In genomic region chr4:149854770-149855169, GRCm38 (mm10) we compare ENCODE assay signal across 7 mouse cellular contexts.
DNase-seq lines count a peak whose midpoint lies in the region; ATAC-seq lines count a peak whose summit lies in the region.

No protein-coding gene starts in this region.

- 0 out of 2 replicates have a peak overlapping the region, but pooled peaks have one; percentile 19 for H3K9ac ChIP-seq in lung, embryonic 16.5 days (ENCODE audit: low read length)
- H3K9ac ChIP-seq in forebrain, embryonic 14.5 days (ENCODE audit: low read length): peak overlapping the region; percentile 6
- H3K9ac ChIP-seq in limb, embryonic 13.5 days: no peak overlapping the region; the same call in 1 of the 2 replicates

- no peak overlapping the region for H3K27ac ChIP-seq in lung, embryonic 16.5 days (ENCODE audit: low read length)
- H3K27ac ChIP-seq in forebrain, embryonic 14.5 days (ENCODE audit: low read depth, low read length): no peak overlapping the region
- peak overlapping the region; percentile 44; the same call in 1 of the 2 replicates for H3K27ac ChIP-seq in limb, embryonic 13.5 days

- no peaks in the 10 kb centered on the region for H3K36me3 ChIP-seq in lung, embryonic 16.5 days (ENCODE audit: control insufficient read depth, insufficient read depth, low read length)
- no peaks in the 10 kb centered on the region for H3K36me3 ChIP-seq in forebrain, embryonic 14.5 days (ENCODE audit: control insufficient read depth, insufficient read depth, low read length)
- H3K36me3 ChIP-seq in limb, embryonic 13.5 days: no peaks in the 10 kb centered on the region
- H3K36me3 ChIP-seq in splenic B cell, adult 2 months (ENCODE audit: control insufficient read depth, insufficient read depth, low read length, poor library complexity, severe bottlenecking): no peaks in the 10 kb centered on the region

- ATAC-seq in lung, embryonic 16.5 days (ENCODE audit: low read depth): no peak
- peak; percentile 42; the same call in 1 of the 2 replicates for ATAC-seq in forebrain, embryonic 14.5 days
- ATAC-seq in limb, embryonic 13.5 days (ENCODE audit: low FRiP score, low read depth): no peak

- peaks cover 7% of the 10 kb centered on the region; the same call in 1 of the 2 replicates for H3K4me1 ChIP-seq in lung, embryonic 16.5 days (replicated peaks; ENCODE audit: control insufficient read depth, insufficient read depth, low read length)
- H3K4me1 ChIP-seq in forebrain, embryonic 14.5 days (ENCODE audit: control insufficient read depth, insufficient read depth, low read length): peaks cover 4% of the 10 kb centered on the region
- peaks cover 46% of the 10 kb centered on the region for H3K4me1 ChIP-seq in limb, embryonic 13.5 days

- H3K4me3 ChIP-seq in lung, embryonic 16.5 days (ENCODE audit: low read length): peak overlapping the region; percentile 27
- H3K4me3 ChIP-seq in forebrain, embryonic 14.5 days (ENCODE audit: low read depth, low read length): peak overlapping the region; percentile 25
- H3K4me3 ChIP-seq in limb, embryonic 13.5 days: peak overlapping the region; percentile 22

- no peaks in the 10 kb centered on the region for H3K9me3 ChIP-seq in lung, embryonic 16.5 days (ENCODE audit: control insufficient read depth, low read length)
- no peaks in the 10 kb centered on the region for H3K9me3 ChIP-seq in forebrain, embryonic 14.5 days (replicated peaks; ENCODE audit: control insufficient read depth, low read length)
- H3K9me3 ChIP-seq in limb, embryonic 13.5 days: no peaks in the 10 kb centered on the region

- DNase-seq in lung, postnatal 14 days: no peak
- no peak for DNase-seq in forebrain, embryonic 14.5 days (ENCODE audit: low spot score)
- peak; percentile 42 for DNase-seq in splenic B cell, adult 2 months (ENCODE audit: low read depth, low spot score)
- DNase-seq in right cerebral cortex, postnatal 14 days: no peak
- DNase-seq in Muller cell, postnatal 12 days (ENCODE audit: inconsistent ontology term): no peak

- H3K4me2 ChIP-seq in lung, embryonic 16.5 days (ENCODE audit: low read depth, low read length): peak overlapping the region; percentile 52
- H3K4me2 ChIP-seq in forebrain, embryonic 14.5 days (ENCODE audit: low read length): peak overlapping the region; percentile 45
- H3K4me2 ChIP-seq in limb, embryonic 13.5 days (replicated peaks): peak overlapping the region; percentile 58

- 61% methylated on average over 9 of the region's 9 CpGs for WGBS in lung, embryonic 16.5 days
- whole genome bisulfite sequencing in forebrain, embryonic 14.5 days: 55% methylated on average over 9 of the region's 9 CpGs
- 59% methylated on average over 9 of the region's 9 CpGs for WGBS in limb, embryonic 13.5 days

- no peaks in the 10 kb centered on the region for H3K27me3 ChIP-seq in lung, embryonic 16.5 days (ENCODE audit: control insufficient read depth, insufficient read depth, low read depth, low read length)
- no peaks in the 10 kb centered on the region for H3K27me3 ChIP-seq in forebrain, embryonic 14.5 days (replicated peaks; ENCODE audit: control insufficient read depth, insufficient read depth, low read length)
- no peaks in the 10 kb centered on the region for H3K27me3 ChIP-seq in limb, embryonic 13.5 days
- no peaks in the 10 kb centered on the region for H3K27me3 ChIP-seq in splenic B cell, adult 2 months (ENCODE audit: control insufficient read depth, insufficient read depth, low read length, poor library complexity, severe bottlenecking)
